Mouse (Mus musculus) layer of hippocampus, adult 9-11 months (tissue): ENCODE data around the gene Ttf2.

Experiments used
- DNase-seq: peaks from one replicate; pipeline ENCODE4 v3.0.0; 2022

Gene Ttf2

GRCm38 (mm10) chr3:100969176-100969917 is at the start of gene Ttf2:
Ttf2 (minus strand) TSS chr3:100969663.
- peak; percentile 86 for DNase-seq

GRCm38 (mm10) chr3:101018494-101018893 is 49.0 kb upstream of the Ttf2 start:
- DNase-seq: no peak

GRCm38 (mm10) chr3:101016050-101016449 is 46.6 kb upstream of the Ttf2 start:
- no peak for DNase-seq

- no peak for DNase-seq
Observed at GRCm38 (mm10) chr3:101015254-101015653, 45.8 kb upstream of the Ttf2 start.

GRCm38 (mm10) chr3:101013536-101013935 is 44.1 kb upstream of the Ttf2 start:
- DNase-seq: no peak

- no peak for DNase-seq
Observed at GRCm38 (mm10) chr3:101013005-101013404, 43.5 kb upstream of the Ttf2 start.

GRCm38 (mm10) chr3:101012597-101012996 is 43.1 kb upstream of the Ttf2 start:
- no peak for DNase-seq

GRCm38 (mm10) chr3:101012131-101012571 is 42.7 kb upstream of the Ttf2 start:
- DNase-seq: peak; percentile 57

- no peak for DNase-seq
Observed at GRCm38 (mm10) chr3:101011203-101011600, 41.7 kb upstream of the Ttf2 start.

GRCm38 (mm10) chr3:101010589-101011202 is 41.2 kb upstream of the Ttf2 start:
- DNase-seq: no peak

- DNase-seq: no peak
Observed at GRCm38 (mm10) chr3:101007112-101007782, 37.8 kb upstream of the Ttf2 start.

GRCm38 (mm10) chr3:101005392-101005791 is 35.9 kb upstream of the Ttf2 start:
- DNase-seq: no peak

- DNase-seq: peak; percentile 48
Observed at GRCm38 (mm10) chr3:101003575-101004356, 34.3 kb upstream of the Ttf2 start.

- DNase-seq: no peak
Observed at GRCm38 (mm10) chr3:100999732-101000131, 30.3 kb upstream of the Ttf2 start.

GRCm38 (mm10) chr3:100998904-100999340 is 29.5 kb upstream of the Ttf2 start:
- peak; percentile 60 for DNase-seq

GRCm38 (mm10) chr3:100997785-100998570 is 28.5 kb upstream of the Ttf2 start:
- peak; percentile 70 for DNase-seq

- DNase-seq: no peak
Observed at GRCm38 (mm10) chr3:100994252-100994651, 24.8 kb upstream of the Ttf2 start.

GRCm38 (mm10) chr3:100993718-100994117 is 24.3 kb upstream of the Ttf2 start:
- DNase-seq: no peak

GRCm38 (mm10) chr3:100993158-100993557 is 23.7 kb upstream of the Ttf2 start:
- no peak for DNase-seq

- DNase-seq: no peak
Observed at GRCm38 (mm10) chr3:100990231-100990630, 20.8 kb upstream of the Ttf2 start.

GRCm38 (mm10) chr3:100989417-100989816 is 20.0 kb upstream of the Ttf2 start:
- DNase-seq: no peak

GRCm38 (mm10) chr3:100979290-100979689 is 9.8 kb upstream of the Ttf2 start:
- no peak for DNase-seq
